Mouse (Mus musculus) limb, embryonic 14.5 days (tissue): ENCODE results near the gene Wrap73. TPM values are rescaled to one million over a fixed set of nuclear protein-coding genes. Genes with fewer than 3 reads are reported as not detected.

Source experiments
- ATAC-seq: fragments of 200-750 bp; cut with Nextera tagmentation; 2 replicates; pipeline ENCODE4 v1.8.0; 2017; ENCODE audit warnings: low read depth, moderate number of reproducible peaks, moderate TSS enrichment; ENCODE audit not compliant: low FRiP score
- DNase-seq: peaks from one replicate; pipeline ENCODE4 v3.0.0-alpha.2; 2015; ENCODE audit warnings: low spot score
- H3K27ac ChIP-seq: fragments of 300-500 bp; sonication (generic); replicated peaks from 2 replicates; pipeline ENCODE4 v1.5.1; 2014; ENCODE audit warnings: low read depth, mild to moderate bottlenecking, low read length, moderate library complexity, mixed read lengths
- H3K27me3 ChIP-seq: fragments of 300-500 bp; sonication (generic); 2 replicates; pipeline ENCODE4 v1.6.1; 2014; ENCODE audit warnings: low read length, mixed read lengths; ENCODE audit not compliant: control insufficient read depth, insufficient read depth
- H3K36me3 ChIP-seq: fragments of 300-500 bp; sonication (generic); 2 replicates; pipeline ENCODE4 v1.6.1; 2014; ENCODE audit warnings: mild to moderate bottlenecking, low read length, moderate library complexity, mixed read lengths; ENCODE audit not compliant: control insufficient read depth, insufficient read depth
- H3K4me1 ChIP-seq: fragments of 300-500 bp; sonication (generic); 2 replicates; pipeline ENCODE4 v1.6.1; 2014; ENCODE audit warnings: antibody characterized with exemption, low read length, mixed read lengths; ENCODE audit not compliant: control insufficient read depth, insufficient read depth
- H3K4me2 ChIP-seq: fragments of 300-500 bp; sonication (generic); replicated peaks from 2 replicates; pipeline ENCODE4 v1.6.1; 2014; ENCODE audit warnings: low read depth, mild to moderate bottlenecking, low read length, moderate library complexity; ENCODE audit not compliant: severe bottlenecking
- H3K4me3 ChIP-seq: fragments of 300-500 bp; sonication (generic); replicated peaks from 2 replicates; pipeline ENCODE4 v1.5.1; 2014; ENCODE audit warnings: low read length
- H3K9ac ChIP-seq: fragments of 300-500 bp; sonication (generic); 2 replicates; pipeline ENCODE4 v1.6.1; 2014; ENCODE audit warnings: mild to moderate bottlenecking, low read depth, low read length, moderate library complexity; ENCODE audit not compliant: severe bottlenecking
- H3K9me3 ChIP-seq: fragments of 300-500 bp; sonication (generic); 2 replicates; pipeline ENCODE4 v1.6.1; 2016; ENCODE audit warnings: low read length; ENCODE audit not compliant: control insufficient read depth
- POLR2A ChIP-seq: fragments of 200-500 bp; IDR thresholded peaks from 2 replicates; pipeline ENCODE4 v1.8.0; 2012; ENCODE audit warnings: inconsistent platforms, mild to moderate bottlenecking, moderate library complexity, borderline replicate concordance; ENCODE audit not compliant: insufficient read depth, insufficient read length; ENCODE audit errors: extremely low read depth
- WGBS: fragments of 180-500 bp; shearing (Covaris S2); extraction: QIAGEN DNeasy Blood & Tissue Kit; methylation state at CpG from one replicate; pipeline ENCODE4 v1.1.7; 2014; 5-methylcytosine and 5-hydroxymethylcytosine counted together
- polyA plus RNA-seq, 2 experiments: library from polyadenylated mRNA; depleted of rRNA in 1 of 2; stranded (reverse) in 1 of 2; unstranded in 1 of 2; fragments of >200 nt; fragmentation: Nextera tagmentation in 1 of 2; extraction: Ambion mirVana in 1 of 2; gene quantifications; 2 replicates each; pipeline versions ENCODE4 v1.2.1 to v1.2.3; 2012 to 2014

Gene Wrap73
- polyA plus RNA-seq, 2 experiments: 37.9 to 38.2 TPM

DNA sequence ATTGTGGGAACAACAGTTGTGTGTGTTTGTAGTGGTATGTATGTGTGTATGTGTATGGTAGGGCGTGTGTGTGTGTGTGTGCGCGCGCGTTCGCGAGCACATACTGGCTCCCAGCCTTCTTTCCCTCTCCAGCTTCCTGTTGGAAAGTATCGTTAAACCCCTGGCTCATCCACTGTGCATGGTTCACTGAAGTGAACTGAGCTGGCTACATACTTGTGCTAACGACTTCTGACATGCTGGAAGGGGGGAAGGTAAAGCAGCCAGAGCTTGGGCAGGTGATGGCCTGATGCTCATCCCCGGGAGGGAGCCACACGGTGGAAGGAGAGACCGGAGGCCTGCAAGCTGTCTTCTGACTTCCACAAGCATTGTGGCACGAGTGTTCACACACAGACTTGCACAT lies 69.3 kb downstream of the Wrap73 start:
- Histone ChIP-seq H3K27me3 (no peaks in the 10 kb centered on the region), H3K4me3 (no peak overlapping the region), H3K9me3 (no peaks in the 10 kb centered on the region), H3K4me2 (no peak overlapping the region), H3K27ac (no peak overlapping the region), H3K36me3 (no peaks in the 10 kb centered on the region), H3K9ac (no peak overlapping the region), H3K4me1 (peaks cover 11% of the 10 kb centered on the region)
- no peak for TF ChIP-seq POLR2A
- WGBS: 63% methylated on average over 13 of the region's 13 CpGs
- ATAC-seq (no peak), DNase-seq (no peak)

DNA sequence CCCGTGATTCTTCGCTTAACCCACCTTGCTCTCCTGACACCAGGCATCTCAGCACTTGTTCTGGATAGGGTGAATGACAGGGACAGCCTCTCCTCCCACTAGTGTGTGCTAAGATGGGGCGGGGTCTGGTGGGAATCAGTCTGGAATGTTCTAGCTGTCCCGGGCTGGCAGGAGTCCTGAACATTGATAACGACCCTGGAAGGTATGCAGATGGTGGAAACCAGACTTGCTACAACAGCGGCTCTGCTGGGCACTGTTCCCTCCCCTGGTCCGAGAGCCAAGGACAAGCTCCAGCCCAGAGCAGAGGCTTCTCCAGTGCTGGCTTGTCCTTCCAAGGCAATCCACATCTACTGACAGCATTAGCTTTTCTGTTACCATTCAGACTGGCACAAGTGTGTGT lies 71.4 kb downstream of the Wrap73 start:
- DNase-seq (peak; percentile 36), ATAC-seq (no peak)
- no peak for TF ChIP-seq POLR2A
- H3K4me3 ChIP-seq: no peak overlapping the region
- no peaks in the 10 kb centered on the region for H3K27me3 ChIP-seq
- no peak overlapping the region for H3K4me2 ChIP-seq
- no peak overlapping the region for H3K27ac ChIP-seq
- H3K9ac ChIP-seq: no peak overlapping the region; the same call in 1 of the 2 replicates
- H3K9me3 ChIP-seq: no peaks in the 10 kb centered on the region
- WGBS: 49% methylated on average over 7 of the region's 7 CpGs
- H3K36me3 ChIP-seq: no peaks in the 10 kb centered on the region
- H3K4me1 ChIP-seq: peaks cover 22% of the 10 kb centered on the region

- H3K4me3 ChIP-seq: no peak overlapping the region
- DNase-seq (no peak), ATAC-seq (no peak)
- no peak overlapping the region for H3K9ac ChIP-seq
- no peaks in the 10 kb centered on the region for H3K9me3 ChIP-seq
- no peaks in the 10 kb centered on the region for H3K27me3 ChIP-seq
- H3K36me3 ChIP-seq: no peaks in the 10 kb centered on the region
- H3K4me2 ChIP-seq: no peak overlapping the region
- no peak for TF ChIP-seq POLR2A
- H3K27ac ChIP-seq: no peak overlapping the region
- 14% methylated on average over 4 of the region's 5 CpGs for WGBS
- peaks cover 22% of the 10 kb centered on the region for H3K4me1 ChIP-seq
Observed at GRCm38 (mm10) chr4:154214075-154214474, 71.9 kb downstream of the Wrap73 start.

Other genes starting within 250 kb of the Wrap73 start
- 43.5 and 44.4 TPM in 2 replicates for gene A430005L14Rik, start 185.1 kb upstream of the Wrap73 start, polyA plus RNA-seq (2012; rRNA removed)
- gene A430005L14Rik, start 185.1 kb upstream of the Wrap73 start, polyA plus RNA-seq (2014; fragmentation: Nextera tagmentation; extraction: Ambion mirVana): 70.8 and 71.6 TPM in 2 replicates
- gene Dffb, start 167.2 kb upstream of the Wrap73 start, polyA plus RNA-seq (2012; rRNA removed): 28.8 and 39.6 TPM in 2 replicates
- 10.5 and 12.0 TPM in 2 replicates for gene Dffb, start 167.2 kb upstream of the Wrap73 start, polyA plus RNA-seq (2014; fragmentation: Nextera tagmentation; extraction: Ambion mirVana)
- 13.3 and 14.0 TPM in 2 replicates for gene Cep104, start 167.2 kb upstream of the Wrap73 start, polyA plus RNA-seq (2012; rRNA removed)
- gene Cep104, start 167.2 kb upstream of the Wrap73 start, polyA plus RNA-seq (2014; fragmentation: Nextera tagmentation; extraction: Ambion mirVana): 13.9 and 18.0 TPM in 2 replicates
- gene Lrrc47, start 130.6 kb upstream of the Wrap73 start, polyA plus RNA-seq (2012; rRNA removed): 49.2 and 59.0 TPM in 2 replicates
- gene Lrrc47, start 130.6 kb upstream of the Wrap73 start, polyA plus RNA-seq (2014; fragmentation: Nextera tagmentation; extraction: Ambion mirVana): 11.8 and 12.3 TPM in 2 replicates
- 22.4 and 23.9 TPM in 2 replicates for gene Smim1, start 116.1 kb upstream of the Wrap73 start, polyA plus RNA-seq (2012; rRNA removed)
- 20.6 and 20.7 TPM in 2 replicates for gene Smim1, start 116.1 kb upstream of the Wrap73 start, polyA plus RNA-seq (2014; fragmentation: Nextera tagmentation; extraction: Ambion mirVana)
- not detected in 2 replicates for gene Ccdc27, start 99.7 kb upstream of the Wrap73 start, polyA plus RNA-seq (2012; rRNA removed)
- gene Ccdc27, start 99.7 kb upstream of the Wrap73 start, polyA plus RNA-seq (2014; fragmentation: Nextera tagmentation; extraction: Ambion mirVana): 0.10 TPM in 1 of 2 replicates, not detected in the other
- gene Trp73, start 2.2 kb upstream of the Wrap73 start, polyA plus RNA-seq (2012; rRNA removed): 2.2 TPM in 2 replicates
- gene Trp73, start 2.2 kb upstream of the Wrap73 start, polyA plus RNA-seq (2014; fragmentation: Nextera tagmentation; extraction: Ambion mirVana): 2.6 and 2.9 TPM in 2 replicates
- gene Tprgl, start 18.3 kb downstream of the Wrap73 start, polyA plus RNA-seq (2012; rRNA removed): 95.7 and 106 TPM in 2 replicates
- 156 and 157 TPM in 2 replicates for gene Tprgl, start 18.3 kb downstream of the Wrap73 start, polyA plus RNA-seq (2014; fragmentation: Nextera tagmentation; extraction: Ambion mirVana)
- 81.1 and 107 TPM in 2 replicates for gene Megf6, start 28.4 kb downstream of the Wrap73 start, polyA plus RNA-seq (2012; rRNA removed)
- gene Megf6, start 28.4 kb downstream of the Wrap73 start, polyA plus RNA-seq (2014; fragmentation: Nextera tagmentation; extraction: Ambion mirVana): 99.9 and 103 TPM in 2 replicates
- 4.2 and 6.0 TPM in 2 replicates for gene Arhgef16, start 159.3 kb downstream of the Wrap73 start, polyA plus RNA-seq (2012; rRNA removed)
- 6.1 and 6.2 TPM in 2 replicates for gene Arhgef16, start 159.3 kb downstream of the Wrap73 start, polyA plus RNA-seq (2014; fragmentation: Nextera tagmentation; extraction: Ambion mirVana)
- gene B230104I21Rik, start 193.8 kb downstream of the Wrap73 start, polyA plus RNA-seq (2012; rRNA removed): not detected in 2 replicates
- not detected in 2 replicates for gene B230104I21Rik, start 193.8 kb downstream of the Wrap73 start, polyA plus RNA-seq (2014; fragmentation: Nextera tagmentation; extraction: Ambion mirVana)